Mouse (Mus musculus) CD8-positive naive resting alpha-beta T cell, adult 2 months (primary cell): ENCODE results near the gene Slc16a14.
"Not testable (repeated sequence)": the region's sequence is repeated elsewhere in the genome, so short reads cannot be mapped to it uniquely, and the experiment has no call there.

Experiments
- DNase-seq, 2 experiments: peaks; one replicate each; pipeline ENCODE4 v3.0.0; 2022; ENCODE audit warnings: low read depth in 2 of 2, low spot score in 2 of 2

Slc16a14 gene

DNA sequence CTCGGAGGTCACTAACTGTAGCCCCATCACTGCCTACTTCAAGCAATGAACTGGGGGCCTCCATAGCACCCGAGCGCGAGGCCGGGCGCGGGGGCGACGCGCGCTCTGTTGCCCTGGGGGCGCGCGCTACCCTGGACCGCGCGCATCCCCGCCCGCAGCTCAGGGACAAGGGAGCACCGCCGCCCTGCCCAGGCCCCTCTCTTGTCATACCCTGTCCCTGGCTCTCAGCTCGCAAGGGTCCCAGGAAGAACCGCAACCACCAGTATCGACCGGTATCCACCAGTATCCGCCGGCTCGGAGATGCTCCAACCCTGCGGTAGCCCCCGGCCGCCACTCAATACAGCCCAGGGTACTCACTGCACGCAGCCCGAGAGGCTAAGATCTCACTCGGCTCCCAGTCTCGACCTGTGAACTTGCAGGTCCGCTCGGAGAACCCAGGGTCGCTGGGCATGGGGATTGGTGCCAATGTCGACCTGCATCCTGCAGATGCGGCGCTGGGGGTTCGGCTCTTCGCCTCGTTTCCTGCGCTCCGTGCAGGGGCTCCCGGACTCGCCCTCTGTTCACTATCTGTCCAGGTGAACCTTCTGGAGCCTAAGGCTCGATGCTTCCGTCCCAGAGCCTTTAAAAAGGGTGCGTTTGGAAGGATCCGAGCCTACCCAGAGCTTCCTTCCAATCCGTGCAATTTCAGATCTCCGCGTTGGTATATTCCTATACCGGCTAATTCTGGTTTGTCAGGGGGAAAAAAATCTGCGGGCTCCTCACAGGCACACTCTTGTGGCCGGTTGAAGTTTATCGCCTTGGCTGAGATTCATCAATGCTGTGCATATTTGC is at the start of gene Slc16a14:
Slc16a14 (minus strand) TSS at position 632 of the 831 bp plus-strand sequence.
- DNase-seq, result no peak

DNA sequence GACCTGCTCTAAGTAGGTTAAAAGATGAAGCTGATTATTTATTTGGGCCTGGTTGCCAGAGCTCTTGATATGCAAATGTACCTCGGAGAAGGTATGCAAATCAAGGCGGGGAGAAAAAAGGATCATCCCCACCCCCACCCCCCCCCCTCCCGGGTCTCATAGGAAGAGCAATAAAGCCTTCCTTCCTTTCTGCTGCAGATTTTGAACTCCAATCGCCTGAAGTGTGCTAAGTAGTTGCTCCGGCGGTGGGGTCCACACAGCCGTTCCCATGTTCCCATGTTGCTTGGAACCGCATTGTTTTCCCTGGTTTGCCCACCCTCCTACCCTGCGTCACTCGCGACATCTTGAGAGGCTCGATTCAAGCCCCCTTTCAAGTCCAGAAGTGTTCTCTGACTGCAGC is 26.8 kb upstream of the Slc16a14 start:
- not testable (repeated sequence) for DNase-seq

DNA sequence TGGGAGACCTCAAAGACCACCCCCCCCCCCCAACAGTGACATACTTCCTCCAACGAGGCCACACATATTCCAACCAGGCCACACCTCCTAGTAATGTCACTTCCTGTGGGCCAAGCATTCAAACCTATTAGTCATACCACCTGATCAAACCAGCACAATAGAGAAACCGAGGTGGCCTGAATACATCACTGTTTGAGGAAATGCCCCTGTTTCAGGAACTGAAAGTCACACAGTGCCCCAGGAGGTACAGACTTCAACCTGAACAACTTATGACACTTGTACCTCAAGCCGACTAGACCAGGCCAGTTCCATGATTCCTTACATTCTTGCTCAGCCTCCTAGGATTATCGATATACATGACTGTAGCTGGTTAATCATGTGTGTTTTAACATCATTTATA is 22.8 kb upstream of the Slc16a14 start:
- not testable (repeated sequence) for DNase-seq

DNA sequence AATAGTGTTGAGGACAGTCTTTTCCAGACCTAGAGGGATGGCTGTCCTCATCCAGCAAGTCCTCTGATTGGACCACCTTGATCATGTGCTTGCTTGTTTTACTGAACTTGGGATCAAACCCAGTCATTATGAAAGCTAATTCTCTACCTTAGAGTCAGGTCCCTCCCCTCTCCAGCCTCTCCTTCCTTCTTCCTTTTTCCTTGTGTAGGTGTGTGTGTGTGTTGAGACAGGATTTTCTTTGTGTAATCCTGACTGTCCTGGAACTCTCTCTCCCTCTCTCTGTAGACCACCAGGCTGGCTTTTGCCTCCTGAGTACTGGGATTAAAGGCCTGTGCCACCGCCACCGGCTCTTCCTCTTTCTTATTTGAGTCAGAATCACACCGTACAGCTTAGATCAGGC is 21.8 kb upstream of the Slc16a14 start:
- DNase-seq, result not testable (repeated sequence)

DNA sequence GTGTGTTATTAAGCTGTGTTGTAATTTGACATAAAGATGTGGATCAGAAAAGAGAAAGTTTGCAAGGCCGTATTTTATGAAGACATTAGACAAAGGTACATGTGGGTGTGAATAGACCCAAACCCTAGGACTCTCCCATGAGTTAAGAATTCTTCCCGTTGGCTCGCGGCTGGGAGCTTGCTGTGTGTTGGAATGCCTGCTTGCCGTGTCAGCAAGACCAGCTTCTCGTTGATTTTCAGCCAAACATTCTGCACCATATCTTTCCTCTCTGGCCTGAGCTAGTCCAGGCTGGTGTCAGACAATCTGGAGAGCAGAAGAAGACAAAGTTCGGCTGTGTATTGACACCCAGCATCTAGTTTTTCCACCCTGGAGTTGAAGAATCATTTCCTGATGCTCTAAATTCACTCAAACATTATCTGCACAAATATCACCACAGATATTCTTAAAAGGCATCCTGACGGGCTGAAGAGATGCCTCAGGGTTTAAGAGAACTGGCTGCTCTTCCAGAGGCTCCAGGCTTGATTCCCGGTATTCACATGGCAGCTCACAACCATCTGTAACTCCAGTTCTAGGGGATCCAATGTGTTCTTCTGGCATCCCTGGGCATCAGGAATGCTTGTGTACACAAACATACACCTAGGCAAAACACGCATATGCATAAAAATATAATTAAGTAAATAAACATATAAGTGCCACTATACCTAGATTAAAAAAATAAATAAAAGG is 17.7 kb upstream of the Slc16a14 start:
- DNase-seq, result no peak

DNA sequence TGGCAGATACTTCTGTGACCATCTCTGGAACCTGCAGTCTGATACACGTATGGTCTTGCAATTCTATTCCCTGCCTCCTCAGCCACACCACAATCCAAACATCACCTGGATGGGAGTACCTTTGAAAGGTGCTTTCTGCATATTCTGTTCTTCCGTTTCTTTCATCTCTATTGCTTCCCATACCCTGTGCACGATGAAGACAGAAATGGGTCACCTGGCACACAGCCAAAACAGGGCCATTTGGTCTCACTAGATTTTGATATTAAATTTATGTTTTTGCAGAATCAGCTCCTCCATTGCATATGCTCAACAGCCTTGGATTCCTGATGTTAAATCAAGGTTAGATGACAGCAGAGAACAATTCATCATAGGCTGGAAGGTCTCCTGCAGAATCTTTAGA is 16.6 kb upstream of the Slc16a14 start:
- DNase-seq, result no peak

DNA sequence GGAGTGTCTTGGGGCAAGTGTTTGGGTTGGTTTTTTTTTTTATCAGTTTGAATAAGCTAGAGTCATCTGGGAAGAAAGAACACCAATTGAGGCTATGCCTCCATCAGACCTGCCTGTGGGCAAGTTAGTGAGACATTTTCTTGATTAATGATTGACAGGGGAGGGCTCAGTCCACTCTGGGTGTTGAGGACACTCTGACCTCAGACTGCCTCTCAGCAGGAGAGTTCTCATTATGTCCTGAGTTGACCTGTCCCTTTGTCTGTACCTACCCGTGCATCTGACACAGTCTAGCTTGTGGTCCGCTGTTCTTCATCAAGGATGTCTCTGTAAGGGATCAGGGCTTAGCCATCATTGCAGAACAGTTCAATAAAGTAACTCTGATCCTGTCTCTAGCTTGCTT is 12.5 kb upstream of the Slc16a14 start:
- DNase-seq, result no peak

DNA sequence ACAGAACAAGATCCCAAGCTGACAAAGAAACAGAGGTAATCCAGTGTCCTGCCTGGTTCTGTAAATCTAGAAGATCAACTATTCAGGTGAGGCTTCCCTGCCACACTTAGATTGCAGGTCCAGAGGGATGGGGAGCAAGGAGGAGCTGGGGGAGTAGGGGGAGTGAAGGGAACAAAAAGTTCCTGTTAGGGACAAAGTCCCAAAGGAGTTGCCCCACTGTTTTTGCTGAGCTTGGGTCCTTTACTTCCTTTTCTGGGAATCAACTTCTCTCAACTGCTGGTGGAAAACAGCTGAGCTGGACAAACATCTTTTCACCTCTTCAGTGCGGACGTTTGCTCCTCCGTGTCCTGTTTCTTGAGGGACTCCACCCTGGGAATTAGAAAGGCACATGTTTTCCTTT is 11.0 kb upstream of the Slc16a14 start:
- no peak for DNase-seq

DNA sequence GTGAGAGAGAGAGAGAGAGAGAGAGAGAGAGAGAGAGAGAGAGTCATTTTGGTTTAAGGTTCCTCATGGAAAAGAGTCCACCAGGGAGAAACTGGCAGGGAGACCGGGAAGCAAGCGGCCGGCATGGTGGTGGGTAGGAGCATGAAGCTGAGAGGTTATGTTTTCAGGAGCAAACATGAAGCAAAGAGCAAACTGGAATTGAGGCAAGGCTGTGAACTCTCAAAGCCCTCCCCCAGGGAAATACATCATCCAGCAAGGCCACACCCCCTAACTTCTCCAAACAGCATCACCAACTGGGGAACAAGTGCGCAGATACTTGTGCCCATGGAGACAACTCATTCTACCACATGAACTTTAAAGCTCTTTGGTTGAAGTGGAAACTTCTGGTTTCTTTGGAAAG is 8.6 kb upstream of the Slc16a14 start:
- no peak for DNase-seq

DNA sequence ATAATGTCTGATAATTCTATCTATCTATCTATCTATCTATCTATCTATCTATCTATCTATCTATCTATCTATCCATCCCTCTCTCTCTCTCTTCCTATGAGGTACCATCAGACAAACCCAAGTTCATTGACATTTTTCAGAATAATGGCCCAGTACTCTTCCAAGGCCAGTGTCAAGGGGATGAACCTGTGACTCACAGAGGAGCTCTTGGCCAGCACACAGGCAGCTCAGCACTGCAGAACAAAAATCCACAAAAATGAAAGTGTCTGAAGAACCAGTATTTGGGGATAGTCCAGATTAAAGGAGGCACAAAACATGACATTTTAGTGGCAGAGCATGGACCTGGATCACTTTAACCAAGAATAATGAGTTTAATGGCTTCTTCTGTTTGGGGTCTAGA is 7.7 kb upstream of the Slc16a14 start:
- no peak for DNase-seq

DNA sequence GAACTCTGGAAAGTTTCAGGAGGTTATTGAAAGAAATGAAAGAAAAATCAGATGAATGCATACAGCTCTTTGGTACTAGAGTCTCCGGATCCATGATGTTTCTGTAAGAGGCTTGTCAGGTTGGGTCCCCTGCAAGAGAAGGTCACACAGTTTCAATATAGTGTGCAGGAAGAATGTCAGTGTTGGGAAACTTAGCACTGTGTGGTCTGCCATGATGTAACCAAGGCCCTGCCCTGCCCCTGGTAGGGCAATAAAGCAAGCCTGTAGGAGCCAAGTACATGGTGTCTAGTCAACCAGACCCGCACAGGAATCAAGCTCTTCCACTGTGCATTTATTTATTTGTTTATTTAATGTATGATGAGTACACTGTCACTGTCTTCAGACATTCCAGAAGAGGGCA is 5.4 kb upstream of the Slc16a14 start:
- DNase-seq, result no peak

DNA sequence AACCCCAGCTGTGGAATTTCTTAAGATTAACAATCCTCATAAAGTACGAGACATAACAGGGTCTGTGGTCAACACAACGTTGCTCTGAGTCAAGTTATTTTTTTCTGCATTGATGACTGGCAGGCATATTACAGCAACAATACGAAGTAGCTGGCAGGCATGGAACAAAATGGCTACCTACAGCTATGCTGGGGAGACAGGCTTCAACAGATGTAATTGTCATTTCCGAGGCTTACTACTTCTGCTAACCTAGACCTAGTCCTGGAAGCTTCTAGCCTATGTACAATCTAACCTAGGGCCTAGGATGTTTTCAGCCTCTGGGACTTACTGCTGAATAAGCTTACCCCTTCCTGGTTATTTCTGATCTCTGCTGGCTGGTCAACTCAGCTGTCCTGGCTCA is 4.5 kb upstream of the Slc16a14 start:
- no peak for DNase-seq

DNA sequence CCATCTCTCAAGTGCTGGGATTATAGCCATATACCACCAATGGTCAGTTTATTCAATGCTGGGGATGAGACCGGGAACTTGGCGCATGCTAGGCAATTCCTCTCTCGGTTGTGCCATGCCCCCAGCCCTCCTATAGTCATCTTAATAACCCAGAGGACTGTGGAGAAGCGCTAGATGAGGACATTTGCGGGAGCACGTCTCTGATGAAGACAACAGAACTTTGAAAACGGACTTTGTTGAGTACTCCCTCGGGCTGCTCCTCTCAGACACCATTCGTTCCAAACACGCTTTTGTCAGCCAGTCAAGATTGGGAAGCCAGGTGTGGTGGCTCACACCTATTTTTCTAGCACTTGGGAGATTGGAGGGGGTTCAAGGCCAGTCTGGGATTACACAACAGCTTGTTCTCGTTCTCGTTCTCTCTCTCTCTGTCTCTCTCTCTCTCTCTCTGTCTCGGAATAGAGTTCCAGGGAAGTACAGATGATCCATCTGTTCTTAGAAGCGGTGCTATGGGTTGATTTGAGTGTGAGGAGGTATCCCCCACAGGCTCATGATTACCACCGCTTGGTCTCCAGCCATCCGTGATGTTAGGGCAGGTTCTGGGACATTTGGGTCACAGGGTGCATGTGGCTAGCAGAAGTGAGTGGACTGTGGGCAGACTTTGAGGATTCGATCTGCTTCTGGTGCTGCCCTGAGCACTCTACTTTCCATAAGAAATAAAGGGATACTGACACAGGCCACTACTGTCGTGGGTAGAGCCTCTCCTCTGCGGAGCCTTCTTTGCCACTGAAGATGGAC is 2.0 kb upstream of the Slc16a14 start:
- DNase-seq, result no peak

DNA sequence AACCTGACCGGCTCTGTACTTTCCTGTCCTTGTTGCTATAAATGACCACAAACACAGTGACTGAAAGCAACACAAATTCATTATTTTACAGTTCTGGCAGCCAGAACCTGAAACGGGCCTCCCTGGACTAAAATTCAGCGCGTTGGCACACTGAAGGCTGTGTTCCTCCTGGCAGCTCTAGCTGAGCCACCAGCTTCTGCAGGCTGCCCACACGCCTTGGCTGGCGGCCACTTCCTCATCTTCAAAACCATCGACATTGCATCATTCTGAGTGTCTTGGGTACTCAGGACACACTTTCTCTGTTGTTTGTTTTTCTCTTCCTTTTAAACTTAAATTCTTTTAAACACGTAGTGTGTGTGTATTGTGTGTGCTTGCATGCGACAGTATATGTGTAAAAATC is 734 bp upstream of the Slc16a14 start:
- no peak for DNase-seq

DNA sequence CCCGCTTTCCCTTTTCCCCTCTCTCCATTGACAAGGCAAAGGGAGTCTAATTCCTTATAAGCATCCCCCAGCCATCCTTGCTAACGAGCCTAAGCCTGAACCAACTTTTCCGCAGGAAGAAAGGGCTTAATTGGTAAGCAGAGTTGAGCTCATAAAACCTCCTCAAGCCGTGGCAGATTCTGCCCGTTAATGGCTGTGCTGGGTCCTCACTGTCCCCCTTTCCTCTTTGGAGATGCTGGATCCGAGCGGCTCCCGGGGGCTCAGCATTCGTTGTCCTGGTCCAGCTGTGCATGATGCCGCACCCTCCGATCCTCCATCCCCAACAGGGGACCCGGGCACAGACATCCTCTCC is 807 bp downstream of the Slc16a14 start:
- no peak for DNase-seq

DNA sequence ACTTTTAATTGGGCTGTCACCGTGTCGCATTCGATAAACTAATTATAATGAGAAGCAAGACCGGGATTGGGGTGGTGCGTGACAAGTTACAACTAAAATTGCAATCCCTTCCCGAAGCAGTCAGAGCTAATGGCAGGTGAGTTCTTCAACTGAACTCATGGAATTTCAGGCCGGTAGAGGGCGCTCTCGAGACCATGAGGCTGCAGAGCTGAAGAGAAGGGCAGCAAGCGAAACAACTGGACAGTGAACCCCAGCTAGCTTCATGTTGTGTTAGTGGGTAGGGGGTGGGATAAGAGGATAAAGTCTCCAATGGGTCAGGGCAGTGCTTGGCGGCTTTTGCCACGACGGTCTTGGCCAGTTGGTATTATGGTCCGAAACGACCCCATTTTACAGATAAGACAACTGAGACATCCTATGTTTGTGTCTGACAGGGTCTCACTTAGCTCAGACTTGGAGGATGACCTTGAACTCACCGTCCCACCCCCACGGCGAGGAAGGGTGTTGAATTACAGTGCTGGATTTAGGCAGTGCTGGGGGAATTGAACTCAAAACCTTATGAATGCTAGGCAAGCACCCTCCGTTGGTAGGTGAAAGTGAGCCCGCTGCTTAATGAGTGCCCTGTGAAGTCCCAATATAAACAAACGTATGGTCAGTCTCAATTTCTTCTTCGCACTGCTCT is 1.3 kb downstream of the Slc16a14 start:
- no peak for DNase-seq

DNA sequence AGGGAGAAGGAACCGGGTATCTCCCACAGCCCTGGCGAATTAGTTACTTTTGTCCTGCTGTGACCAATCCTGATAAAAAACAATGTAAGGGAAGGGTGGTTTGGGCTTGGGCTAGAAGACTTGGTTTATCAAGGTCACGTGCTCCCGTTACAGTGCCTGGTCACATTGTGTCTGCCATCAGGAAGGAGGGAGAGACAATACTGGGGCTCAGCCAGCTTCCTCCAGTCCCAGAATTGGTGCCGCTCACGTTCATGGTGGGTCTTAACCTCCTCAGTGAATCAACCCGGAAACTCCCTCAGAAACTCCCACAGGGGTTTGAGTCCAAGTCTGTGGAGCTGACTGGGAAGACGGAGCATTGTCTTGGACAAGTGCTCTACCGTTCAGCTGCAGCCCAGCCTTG is 9.3 kb downstream of the Slc16a14 start:
- no peak for DNase-seq

DNA sequence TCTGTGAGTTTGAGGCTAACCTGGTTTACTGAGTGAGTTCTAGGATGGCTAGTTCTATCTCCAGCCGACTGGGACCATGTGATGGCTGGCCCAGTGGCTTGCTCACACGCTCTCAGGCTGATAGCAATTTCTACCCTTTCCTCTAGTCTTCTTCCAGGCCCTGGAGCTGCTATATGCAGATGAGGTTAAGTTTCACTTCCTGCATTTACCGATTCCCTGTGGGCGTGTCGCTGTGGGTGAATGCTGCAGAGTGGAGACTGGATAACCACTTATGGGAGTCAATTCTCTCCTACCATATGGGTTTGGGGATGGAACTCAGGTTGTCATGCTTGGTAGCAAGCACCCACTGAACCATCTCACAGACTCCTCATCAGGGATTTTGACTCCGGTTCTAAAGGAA is 10.8 kb downstream of the Slc16a14 start:
- no peak for DNase-seq

DNA sequence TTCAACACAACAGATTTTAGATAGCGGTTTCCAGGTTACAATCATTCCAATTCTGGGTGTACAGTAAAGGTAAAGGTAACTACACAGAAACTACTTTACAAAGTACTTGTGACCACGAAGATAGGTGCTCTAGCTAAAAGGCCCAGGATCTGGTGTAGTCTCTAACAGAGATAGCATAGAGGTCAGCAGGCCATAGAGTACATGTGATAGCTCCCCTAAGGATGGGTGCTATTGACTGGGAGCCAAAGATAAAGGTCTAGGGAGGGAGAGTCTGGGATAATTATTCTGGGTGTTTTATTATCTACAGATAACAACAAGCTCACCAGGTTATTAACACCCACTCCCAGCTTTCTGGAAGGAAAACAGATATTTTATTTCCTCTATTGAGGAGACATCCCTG is 11.5 kb downstream of the Slc16a14 start:
- no peak for DNase-seq

DNA sequence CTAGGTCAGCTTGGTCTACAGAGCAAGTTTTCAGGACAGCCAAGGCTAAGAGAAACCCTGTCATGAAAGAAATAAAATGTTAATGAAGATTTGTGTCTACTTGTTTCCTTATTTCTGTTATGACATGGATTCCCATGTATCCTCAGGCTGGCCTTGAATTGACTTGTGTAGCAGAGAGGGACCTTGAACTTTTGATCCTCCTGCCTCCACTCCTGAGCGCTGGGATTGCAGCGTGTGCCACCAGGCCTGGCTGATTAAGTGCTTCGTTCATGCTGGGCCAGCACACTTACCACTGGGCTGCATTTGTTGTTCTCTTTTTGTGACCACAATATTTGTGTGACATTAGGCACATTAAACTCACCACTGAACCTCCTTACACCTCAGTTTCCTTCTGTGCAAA is 16.1 kb downstream of the Slc16a14 start:
- DNase-seq, result no peak

DNA sequence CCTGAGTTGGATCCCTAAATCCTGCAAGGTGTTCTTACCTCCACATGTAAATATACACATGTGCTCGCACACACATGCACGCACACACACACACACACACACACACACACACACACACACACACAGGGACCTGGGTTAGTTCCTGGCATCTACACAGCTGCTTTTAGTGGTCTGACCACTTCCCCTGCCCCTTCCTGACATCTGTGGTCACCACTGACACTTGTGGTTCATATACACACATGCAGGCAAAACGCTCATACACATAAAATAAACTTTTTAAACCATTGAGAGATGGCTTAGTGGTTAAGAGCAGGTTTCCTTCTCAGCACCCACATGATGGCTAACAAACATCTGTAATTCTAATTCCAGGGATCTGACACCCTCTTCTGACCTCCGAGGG is 19.9 kb downstream of the Slc16a14 start:
- DNase-seq, result no peak
